Mouse (Mus musculus): Measurements from ENCODE around the gene Arhgef10l. TPM values are rescaled to one million over a fixed set of nuclear protein-coding genes. Genes with fewer than 3 reads are reported as not detected.

Arhgef10l gene
- polyA plus RNA-seq, 1 experiment from 2014 or later = 31.2 TPM

- H3K9me3 ChIP-seq (replicated peaks) = no peaks in the 10 kb centered on the region
- no peak for ATAC-seq (ENCODE audit: low FRiP score)
- H3K4me1 ChIP-seq = peaks cover 10% of the 10 kb centered on the region
- no peak overlapping the region for H3K4me3 ChIP-seq
- 88% methylated on average over 8 of the region's 8 CpGs for WGBS
- H3K36me3 ChIP-seq = no peaks in the 10 kb centered on the region
- H3K9ac ChIP-seq = no peak overlapping the region
- H3K27ac ChIP-seq = no peak overlapping the region
- no peak overlapping the region for H3K4me2 ChIP-seq (replicated peaks)
- no peaks in the 10 kb centered on the region for H3K27me3 ChIP-seq
These were observed 2.0 kb upstream of the Arhgef10l start for GRCm38 (mm10) chr4:140667802-140668201.

GRCm38 (mm10) chr4:140665053-140665452 lies 759 bp downstream of the Arhgef10l start:
- H3K4me1 ChIP-seq = peaks cover 17% of the 10 kb centered on the region
- H3K27ac ChIP-seq = no peak overlapping the region
- H3K4me3 ChIP-seq = no peak overlapping the region
- ATAC-seq (ENCODE audit: low FRiP score) = no peak
- no peak overlapping the region for H3K9ac ChIP-seq
- 63% methylated on average over 7 of the region's 7 CpGs for WGBS
- no peaks in the 10 kb centered on the region for H3K9me3 ChIP-seq (replicated peaks)
- no peaks in the 10 kb centered on the region for H3K36me3 ChIP-seq
- H3K4me2 ChIP-seq (replicated peaks) = no peak overlapping the region
- no peaks in the 10 kb centered on the region for H3K27me3 ChIP-seq

GRCm38 (mm10) chr4:140662882-140663585 lies 2.8 kb downstream of the Arhgef10l start:
- H3K9me3 ChIP-seq (replicated peaks) = no peaks in the 10 kb centered on the region
- H3K27me3 ChIP-seq = no peaks in the 10 kb centered on the region
- no peaks in the 10 kb centered on the region for H3K36me3 ChIP-seq
- ATAC-seq (ENCODE audit: low FRiP score) = no peak
- no peak overlapping the region for H3K9ac ChIP-seq
- no peak overlapping the region for H3K4me3 ChIP-seq
- 32% methylated on average over 10 of the region's 10 CpGs for WGBS
- H3K4me2 ChIP-seq (replicated peaks) = no peak overlapping the region
- H3K4me1 ChIP-seq = peaks cover 30% of the 10 kb centered on the region
- H3K27ac ChIP-seq = no peak overlapping the region

GRCm38 (mm10) chr4:140662453-140662852 lies 3.4 kb downstream of the Arhgef10l start:
- no peaks in the 10 kb centered on the region for H3K9me3 ChIP-seq (replicated peaks)
- no peaks in the 10 kb centered on the region for H3K27me3 ChIP-seq
- no peak overlapping the region for H3K27ac ChIP-seq
- no peak overlapping the region for H3K9ac ChIP-seq
- WGBS = 33% methylated on average over 7 of the region's 7 CpGs
- no peak overlapping the region for H3K4me2 ChIP-seq (replicated peaks)
- H3K4me3 ChIP-seq = no peak overlapping the region
- no peak for ATAC-seq (ENCODE audit: low FRiP score)
- peaks cover 36% of the 10 kb centered on the region for H3K4me1 ChIP-seq
- H3K36me3 ChIP-seq = no peaks in the 10 kb centered on the region

- H3K27me3 ChIP-seq = no peaks in the 10 kb centered on the region
- H3K4me2 ChIP-seq (replicated peaks) = no peak overlapping the region
- 74% methylated on average over 18 of the region's 18 CpGs for WGBS
- peaks cover 44% of the 10 kb centered on the region for H3K4me1 ChIP-seq
- no peaks in the 10 kb centered on the region for H3K36me3 ChIP-seq
- no peaks in the 10 kb centered on the region for H3K9me3 ChIP-seq (replicated peaks)
- no peak overlapping the region for H3K27ac ChIP-seq
- H3K4me3 ChIP-seq = no peak overlapping the region
- no peak overlapping the region for H3K9ac ChIP-seq
- ATAC-seq (ENCODE audit: low FRiP score) = no peak
These were observed 4.3 kb downstream of the Arhgef10l start for GRCm38 (mm10) chr4:140661406-140662022.

- Histone ChIP-seq H3K9me3 (replicated peaks) (no peaks in the 10 kb centered on the region), H3K36me3 (no peaks in the 10 kb centered on the region), H3K4me3 (no peak overlapping the region), H3K9ac (peak overlapping the region; percentile 45), H3K4me2 (replicated peaks) (peak overlapping the region; percentile 34; the same call in 1 of the 2 replicates), H3K4me1 (peaks cover 50% of the 10 kb centered on the region), H3K27ac (peak overlapping the region; percentile 97), H3K27me3 (no peaks in the 10 kb centered on the region)
- 3% methylated on average over 24 of the region's 24 CpGs for WGBS
- ATAC-seq (ENCODE audit: low FRiP score) = peak; percentile 93
These were observed 7.9 kb downstream of the Arhgef10l start for GRCm38 (mm10) chr4:140657681-140658575.

GRCm38 (mm10) chr4:140656529-140656928 lies 9.3 kb downstream of the Arhgef10l start:
- H3K4me3 ChIP-seq = no peak overlapping the region
- H3K9ac ChIP-seq = no peak overlapping the region
- H3K9me3 ChIP-seq (replicated peaks) = no peaks in the 10 kb centered on the region
- no peak overlapping the region for H3K4me2 ChIP-seq (replicated peaks)
- H3K27ac ChIP-seq = no peak overlapping the region
- H3K27me3 ChIP-seq = no peaks in the 10 kb centered on the region
- H3K4me1 ChIP-seq = peaks cover 42% of the 10 kb centered on the region
- no peaks in the 10 kb centered on the region for H3K36me3 ChIP-seq
- ATAC-seq (ENCODE audit: low FRiP score) = no peak
- WGBS = 62% methylated on average over 8 of the region's 8 CpGs

GRCm38 (mm10) chr4:140654798-140655197 lies 11.0 kb downstream of the Arhgef10l start:
- H3K4me1 ChIP-seq = peaks cover 42% of the 10 kb centered on the region
- no peak overlapping the region for H3K27ac ChIP-seq
- no peak overlapping the region for H3K4me2 ChIP-seq (replicated peaks)
- no peak overlapping the region for H3K4me3 ChIP-seq
- no peaks in the 10 kb centered on the region for H3K27me3 ChIP-seq
- H3K36me3 ChIP-seq = no peaks in the 10 kb centered on the region
- no peak for ATAC-seq (ENCODE audit: low FRiP score)
- no peak overlapping the region for H3K9ac ChIP-seq
- H3K9me3 ChIP-seq (replicated peaks) = no peaks in the 10 kb centered on the region
- WGBS = 76% methylated on average over 8 of the region's 8 CpGs

GRCm38 (mm10) chr4:140653835-140654583 lies 11.8 kb downstream of the Arhgef10l start:
- whole genome bisulfite sequencing = 60% methylated on average over 14 of the region's 14 CpGs
- no peak overlapping the region for H3K27ac ChIP-seq
- H3K4me3 ChIP-seq = no peak overlapping the region
- no peaks in the 10 kb centered on the region for H3K9me3 ChIP-seq (replicated peaks)
- no peaks in the 10 kb centered on the region for H3K27me3 ChIP-seq
- no peak for ATAC-seq (ENCODE audit: low FRiP score)
- no peaks in the 10 kb centered on the region for H3K36me3 ChIP-seq
- no peak overlapping the region for H3K4me2 ChIP-seq (replicated peaks)
- H3K4me1 ChIP-seq = peaks cover 46% of the 10 kb centered on the region
- H3K9ac ChIP-seq = no peak overlapping the region

GRCm38 (mm10) chr4:140649731-140650130 lies 16.1 kb downstream of the Arhgef10l start:
- 0 out of 2 replicates have a peak overlapping the region, but pooled peaks have one; percentile 69 for H3K4me2 ChIP-seq (replicated peaks)
- no peak for ATAC-seq (ENCODE audit: low FRiP score)
- peak overlapping the region; percentile 96; the same call in 1 of the 2 replicates for H3K27ac ChIP-seq
- no peak overlapping the region for H3K9ac ChIP-seq
- H3K27me3 ChIP-seq = no peaks in the 10 kb centered on the region
- WGBS = 67% methylated on average over 1 of the region's 1 CpGs
- no peaks in the 10 kb centered on the region for H3K9me3 ChIP-seq (replicated peaks)
- H3K4me1 ChIP-seq = peaks cover 51% of the 10 kb centered on the region
- no peaks in the 10 kb centered on the region for H3K36me3 ChIP-seq
- no peak overlapping the region for H3K4me3 ChIP-seq

- Histone ChIP-seq H3K9me3 (replicated peaks) (no peaks in the 10 kb centered on the region), H3K27ac (peak overlapping the region; percentile 96), H3K4me3 (peak overlapping the region; percentile 78), H3K4me2 (replicated peaks) (peak overlapping the region; percentile 69), H3K27me3 (no peaks in the 10 kb centered on the region), H3K4me1 (peaks cover 52% of the 10 kb centered on the region), H3K36me3 (no peaks in the 10 kb centered on the region), H3K9ac (peak overlapping the region; percentile 92)
- WGBS = 31% methylated on average over 9 of the region's 9 CpGs
- peak; percentile 1; the same call in 1 of the 2 replicates for ATAC-seq (ENCODE audit: low FRiP score)
These were observed 16.6 kb downstream of the Arhgef10l start for GRCm38 (mm10) chr4:140649207-140649591.

All from hindbrain, embryonic 12.5 days (tissue).